Mouse (Mus musculus) common myeloid progenitor, adult 5-6 weeks (primary cell): Measurements from ENCODE around the gene Olfr1309. TPM values are rescaled to one million over a fixed set of nuclear protein-coding genes. Genes with fewer than 3 reads are reported as not detected.
"Not testable (repeated sequence)": the region's sequence is repeated elsewhere in the genome, so short reads cannot be mapped to it uniquely, and the experiment has no call there.

Source experiments
- ATAC-seq: replicated peaks from 2 replicates; pipeline ENCODE4 v1.8.0; 2016; ENCODE audit warnings: low read depth, mild to moderate bottlenecking, moderate TSS enrichment, inconsistent platforms; ENCODE audit not compliant: poor library complexity, severe bottlenecking
- total RNA-seq: library from RNA; stranded (forward); fragments of 200-1000, 187-1606 nt; gene quantifications from 2 replicates; pipeline ENCODE4 v1.2.3, GENCODE M21; 2017

Olfr1309 gene
- total RNA-seq = not detected in 2 replicates

DNA sequence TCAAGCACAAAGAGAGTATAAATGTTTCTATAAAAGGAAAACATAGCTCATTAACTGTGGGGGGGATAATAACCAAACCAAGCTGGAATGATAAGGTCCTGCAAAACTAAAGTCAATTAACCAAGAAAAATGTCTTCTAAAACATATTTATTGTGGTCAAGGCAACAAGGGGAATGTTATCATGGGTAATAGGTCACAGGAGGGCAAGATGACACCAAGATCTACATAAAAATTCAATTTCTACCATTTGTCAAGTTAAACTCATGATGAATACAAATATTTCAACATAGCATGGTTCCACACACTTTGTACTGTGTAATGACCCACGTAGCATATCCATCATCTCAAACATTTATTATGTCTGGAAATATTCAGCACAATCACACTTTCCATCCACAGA lies at the start of gene Olfr1309:
Gene Olfr1309, minus strand, starts transcription at position 101 of the 400 bp plus-strand sequence.
- ATAC-seq = no peak

DNA sequence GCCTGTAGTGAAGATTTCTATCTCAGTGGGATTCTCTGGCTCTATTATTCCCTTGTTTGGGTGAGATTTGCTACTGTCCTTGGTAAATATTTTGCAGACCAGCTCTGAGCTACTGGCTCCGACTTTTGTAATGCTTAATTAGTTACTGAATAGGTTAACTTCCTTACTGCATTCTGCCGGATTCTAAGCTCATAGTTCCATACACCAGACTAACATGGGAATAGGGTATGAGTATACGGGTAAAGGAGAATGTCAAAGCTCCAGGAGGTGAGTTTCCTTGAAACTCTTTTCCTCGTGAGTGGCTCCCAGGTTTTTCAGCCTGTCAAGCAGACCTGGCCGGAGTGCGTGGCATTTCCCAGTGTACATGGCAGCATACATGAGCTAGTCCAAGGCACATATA lies 36.9 kb upstream of the Olfr1309 start:
- ATAC-seq = not testable (repeated sequence)

DNA sequence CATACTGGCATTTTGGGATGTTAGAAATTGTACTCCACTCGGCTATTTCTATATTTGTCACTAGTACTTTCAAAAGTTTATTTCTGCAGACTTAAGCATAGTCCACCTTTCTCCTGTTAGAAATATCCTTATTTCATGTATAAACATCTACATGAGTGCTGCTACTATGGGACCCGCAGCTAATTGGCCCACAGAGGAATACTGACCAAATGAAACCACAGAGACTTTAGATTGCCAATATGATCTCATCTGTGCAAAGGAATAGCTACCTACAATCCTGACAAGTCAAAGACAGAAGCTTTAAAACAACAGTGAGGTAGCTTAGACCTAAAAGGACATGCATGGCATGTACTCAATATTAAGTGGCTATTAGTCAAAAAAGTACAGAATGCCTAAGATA lies 34.2 kb upstream of the Olfr1309 start, which contains the start of gene Olfr1311:
Gene Olfr1311, minus strand, starts transcription at position 101 of the 400 bp plus-strand sequence.
- ATAC-seq = no peak

DNA sequence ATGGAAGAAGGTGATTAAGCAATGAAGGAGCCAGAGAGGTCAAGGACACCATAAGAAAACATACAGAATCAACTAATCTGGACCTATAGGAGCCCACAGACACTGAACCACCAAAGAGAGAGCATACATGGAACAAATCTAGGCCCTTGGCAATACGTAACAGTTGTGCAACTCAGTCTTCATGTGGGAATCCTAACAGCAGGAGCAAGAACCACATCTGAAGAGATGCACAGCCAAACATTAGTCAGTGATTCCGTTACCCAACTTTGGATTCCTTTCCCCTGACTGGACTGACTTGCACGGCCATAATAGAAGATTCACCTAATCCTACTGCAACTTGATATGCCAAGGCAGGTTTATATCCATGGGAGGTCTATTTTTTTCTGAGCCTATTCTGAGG lies 24.8 kb upstream of the Olfr1309 start:
- no peak for ATAC-seq

DNA sequence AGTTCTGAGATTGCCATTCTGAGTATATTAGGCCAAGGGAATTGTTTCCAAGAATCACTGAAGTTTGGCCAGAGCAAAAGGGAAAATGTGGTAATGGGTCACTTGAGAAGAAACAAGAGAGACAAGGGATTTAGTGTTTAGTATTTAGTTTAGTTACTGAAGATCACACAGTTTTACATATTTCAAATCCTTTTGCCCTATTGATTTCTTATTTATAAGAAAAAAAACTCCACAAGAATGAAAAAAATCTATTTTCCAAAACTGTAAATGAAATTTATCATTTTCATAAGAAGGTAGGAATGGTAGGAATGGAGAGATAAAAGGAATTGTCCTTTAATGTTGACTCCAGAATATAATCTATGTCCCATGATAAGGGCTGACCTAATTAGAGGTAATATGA lies 22.5 kb upstream of the Olfr1309 start, which contains the start of gene Olfr1310:
Gene Olfr1310, minus strand, starts transcription at position 101 of the 400 bp plus-strand sequence.
- no peak for ATAC-seq

DNA sequence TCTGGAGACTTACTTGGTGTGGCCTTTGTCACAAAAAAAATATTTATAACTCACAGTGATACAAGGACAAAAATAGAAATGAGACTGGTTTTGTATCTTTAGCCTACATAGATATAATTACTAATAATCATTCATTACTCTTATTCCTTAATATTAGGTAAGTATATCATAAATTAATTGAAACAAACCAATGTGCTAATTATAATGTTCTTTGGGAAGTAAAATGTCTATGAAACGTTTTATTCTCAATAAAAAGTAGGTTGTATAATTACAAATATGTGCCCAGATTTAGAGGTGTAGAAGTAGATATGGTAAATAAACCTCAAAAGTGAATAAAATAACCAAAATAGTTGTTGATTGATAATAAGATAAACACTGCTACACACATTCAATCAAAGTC lies 25.2 kb downstream of the Olfr1309 start, which contains the start of gene Olfr1308:
Gene Olfr1308, minus strand, starts transcription at position 101 of the 400 bp plus-strand sequence.
- no peak for ATAC-seq

DNA sequence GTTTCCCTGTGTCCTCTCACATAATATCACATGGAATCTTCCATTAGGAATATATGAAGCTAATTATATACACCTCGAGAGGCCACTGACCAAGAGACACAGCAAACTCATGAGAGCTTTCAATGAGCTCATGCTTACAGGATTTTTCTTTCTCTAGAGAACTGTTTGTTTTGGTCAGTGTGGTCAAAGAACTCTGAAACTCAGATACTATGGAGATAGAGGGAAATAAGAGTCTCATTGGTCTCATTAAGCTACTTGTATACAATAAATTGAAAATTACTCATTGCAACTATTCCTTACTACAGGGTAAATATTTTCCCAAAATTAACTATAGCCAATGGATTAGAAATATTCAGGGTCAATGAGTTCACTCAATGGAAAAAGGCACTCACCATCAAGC lies 40.7 kb downstream of the Olfr1309 start, which contains the start of gene Olfr1307:
Gene Olfr1307, minus strand, starts transcription at position 101 of the 400 bp plus-strand sequence.
- no peak for ATAC-seq

Other genes with a start within 250 kb of the Olfr1309 start
- not detected in 2 replicates for gene Olfr1301, start 239.3 kb downstream of the Olfr1309 start, total RNA-seq
- gene Olfr1302, start 212.9 kb downstream of the Olfr1309 start, total RNA-seq = not detected in 2 replicates
- not detected in 2 replicates for gene Olfr1303, start 169.9 kb downstream of the Olfr1309 start, total RNA-seq
- gene Olfr1305, start 113.1 kb downstream of the Olfr1309 start, total RNA-seq = not detected in 2 replicates
- gene Olfr1306, start 74.0 kb downstream of the Olfr1309 start, total RNA-seq = not detected in 2 replicates
- 0.05 TPM in 1 of 2 replicates, not detected in the other for gene Olfr1307, start 40.8 kb downstream of the Olfr1309 start, total RNA-seq
- not detected in 2 replicates for gene Olfr1308, start 25.3 kb downstream of the Olfr1309 start, total RNA-seq
- gene Olfr1310, start 22.4 kb upstream of the Olfr1309 start, total RNA-seq = not detected in 2 replicates
- gene Olfr1311, start 34.1 kb upstream of the Olfr1309 start, total RNA-seq = not detected in 2 replicates
- gene Olfr1312, start 60.0 kb upstream of the Olfr1309 start, total RNA-seq = not detected in 2 replicates
- not detected in 2 replicates for gene Olfr1313, start 87.6 kb upstream of the Olfr1309 start, total RNA-seq
- not detected in 2 replicates for gene Olfr1314, start 106.5 kb upstream of the Olfr1309 start, total RNA-seq
- not detected in 2 replicates for gene Olfr1315-ps1, start 125.2 kb upstream of the Olfr1309 start, total RNA-seq
- gene Olfr1316, start 144.7 kb upstream of the Olfr1309 start, total RNA-seq = not detected in 2 replicates
- gene Olfr1317, start 150.0 kb upstream of the Olfr1309 start, total RNA-seq = not detected in 2 replicates
- gene Olfr1318, start 163.9 kb upstream of the Olfr1309 start, total RNA-seq = not detected in 2 replicates
- 3.1 and 13.2 TPM in 2 replicates for gene Lpcat4, start 249.2 kb upstream of the Olfr1309 start, total RNA-seq